ENCODE assay signal across 8 mouse cellular contexts in genomic region chr11:51262342-51263285, GRCm38 (mm10). TPM values are rescaled to one million over a fixed set of nuclear protein-coding genes. Genes with fewer than 3 reads are reported as not detected.
DNase-seq lines count a peak whose midpoint lies in the region; ATAC-seq lines count a peak whose summit lies in the region.

Gene BC049762, minus strand, starts transcription at chr11:51263046.

- peak; percentile 99 for ATAC-seq in hindbrain, embryonic 16.5 days

- peak within 1 kb of the TSS; percentile 81 for H3K4me3 ChIP-seq in hindbrain, embryonic 16.5 days (ENCODE audit: low read length)
- H3K4me3 ChIP-seq in macrophage (ENCODE audit: inconsistent target) = peak within 1 kb of the TSS; percentile 73

- no peaks in the 10 kb centered on the region for H3K9me3 ChIP-seq in hindbrain, embryonic 16.5 days (ENCODE audit: control insufficient read depth, low read length)

- WGBS in hindbrain, embryonic 16.5 days = 10% methylated on average over 57 of the region's 57 CpGs
- WGBS in macrophage (ENCODE audit: missing documents) = under 1% methylated on average over 55 of the region's 57 CpGs

- no peaks in the 10 kb centered on the region for H3K36me3 ChIP-seq in hindbrain, embryonic 16.5 days (ENCODE audit: control insufficient read depth, insufficient read depth, low read length)
- 0 out of 2 replicates have a peak, but pooled peaks cover 1% of the 10 kb centered on the region for H3K36me3 ChIP-seq in macrophage (ENCODE audit: inconsistent target)

- peaks cover 46% of the 10 kb centered on the region for H3K79me2 ChIP-seq in macrophage (ENCODE audit: inconsistent target)

- no peaks in the 10 kb centered on the region for H3K27me3 ChIP-seq in hindbrain, embryonic 16.5 days (replicated peaks; ENCODE audit: control insufficient read depth, insufficient read depth, low read length)

- peak within 1 kb of the TSS; percentile 98 for H3K27ac ChIP-seq in hindbrain, embryonic 16.5 days (ENCODE audit: low read depth, low read length)
- H3K27ac ChIP-seq in macrophage = peak within 1 kb of the TSS; percentile 71

- H3K9ac ChIP-seq in hindbrain, embryonic 16.5 days (ENCODE audit: low read depth, low read length) = peak within 1 kb of the TSS; percentile 96

- peak; percentile 99 for DNase-seq in WW6 (ENCODE audit: low read depth, low spot score)
- peak; percentile 95 to 97 for DNase-seq in cerebellum, postnatal 4 days (ENCODE audit: low spot score in 2 of 2)
- DNase-seq in gastrocnemius, adult 18-20 months (ENCODE audit: low spot score) = peak; percentile 99
- DNase-seq in left cerebral cortex, adult 18-20 months (ENCODE audit: low spot score in 2 of 2) = peak; percentile 99
- peak; percentile 99 for DNase-seq in right cerebral cortex, adult 18-20 months
- peak; percentile 98 for DNase-seq in urinary bladder, postnatal 10 days (ENCODE audit: low spot score)

- peaks cover 25% of the 10 kb centered on the region for H3K4me1 ChIP-seq in hindbrain, embryonic 16.5 days (ENCODE audit: control insufficient read depth, insufficient read depth, low read depth, low read length)

- peak within 1 kb of the TSS; percentile 94 for H3K4me2 ChIP-seq in hindbrain, embryonic 16.5 days (ENCODE audit: low read length)

RNA-seq across cellular contexts. Expression of gene BC049762, which starts in this region (rescaled TPM):
- total RNA-seq in gastrocnemius, adult 18-20 months (2021) = not detected
- 0.24 and 0.30 TPM in 2 replicates for polyA plus RNA-seq in hindbrain, embryonic 16.5 days (2015; fragmentation: Nextera tagmentation; extraction: Ambion mirVana)
- not detected for total RNA-seq in left cerebral cortex, adult 18-20 months (2021)
- total RNA-seq in macrophage (2018; cell fraction: chromatin; rRNA removed) = 1 to 10 TPM in 2 of 26 experiments, not detected in 24; 1.2 TPM
- under 1 TPM in 14 of 26 experiments, not detected in 12; 0.16 to 0.49 (median 0.25) TPM for total RNA-seq in macrophage (2018; cell fraction: cytosol; rRNA removed)
- not detected for total RNA-seq in macrophage (2018; cell fraction: nucleus; rRNA removed)
- not detected in 3 replicates for polyA plus RNA-seq in macrophage (2018)

Comparison
In these comparisons a context has a peak if more than half of its experiments do, and no peak if none do; other contexts are left out.
1. Peak in every context shown above with its lines: DNase-seq, ATAC-seq, H3K4me3 ChIP-seq and H3K27ac ChIP-seq.
2. Peak in DNase-seq in gastrocnemius, adult 18-20 months; RNA of the gene not detected or under 1 TPM.
3. Peak in ATAC-seq, H3K4me3 ChIP-seq, H3K27ac ChIP-seq, H3K9ac ChIP-seq and H3K4me2 ChIP-seq in hindbrain, embryonic 16.5 days; RNA of the gene not detected or under 1 TPM.
4. Peak in DNase-seq in left cerebral cortex, adult 18-20 months; RNA of the gene not detected or under 1 TPM.